Mouse (Mus musculus): ENCODE measurements around the gene Nelfa.

DNA sequence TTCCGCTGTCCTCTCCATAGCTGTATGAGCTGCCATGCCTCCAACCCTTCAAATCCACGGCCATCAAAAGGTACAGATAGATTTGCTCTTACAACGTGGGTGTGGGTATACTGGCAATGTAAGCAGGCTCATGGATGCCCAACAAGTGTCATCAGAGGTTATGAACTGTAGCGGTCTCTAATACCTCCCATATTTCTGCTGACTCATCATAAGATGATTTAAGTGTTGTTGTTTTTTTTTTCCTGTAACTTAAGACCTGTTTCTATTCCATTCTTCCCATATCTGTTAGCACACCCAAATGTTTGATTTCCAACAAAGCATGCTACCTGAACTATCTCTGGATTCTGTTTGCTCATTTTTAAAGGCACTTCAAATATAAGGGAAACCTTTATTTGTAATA lies 55.1 kb downstream of the Nelfa start:
- TF ChIP-seq CTCF (IDR thresholded peaks at IDR 0.05; ENCODE audit: extremely low read depth, insufficient read depth, low read length): no peak
- TF ChIP-seq POLR2A (IDR thresholded peaks at IDR 0.05; ENCODE audit: extremely low read depth, insufficient read depth, low read length): no peak

Data from cortical plate, adult 2 months (tissue).